Mouse (Mus musculus) forebrain, postnatal 0 days (tissue): ENCODE measurements at regions not wholly inside any gene's neighbourhood (a gene's known extent, or its start where the extent isn't known, plus 50 kb on each side); places are given as distances from the start of the nearest gene placed in this dataset.

Experiments
- ATAC-seq: fragments of 200-750 bp; cut with Nextera tagmentation; 2 replicates; pipeline ENCODE4 v1.8.0; 2017; ENCODE audit warnings: mild to moderate bottlenecking, moderate library complexity
- DNase-seq: peaks from one replicate; pipeline ENCODE4 v3.0.0-alpha.2; 2015
- H3K27ac ChIP-seq: fragments of 300-500 bp; sonication (generic); 2 replicates; pipeline ENCODE4 v1.5.1; 2014; ENCODE audit warnings: low read depth, mild to moderate bottlenecking, antibody characterized with exemption, low read length, moderate library complexity, mixed read lengths
- H3K27me3 ChIP-seq: fragments of 300-500 bp; sonication (generic); 2 replicates; pipeline ENCODE4 v1.6.1; 2014; ENCODE audit warnings: mild to moderate bottlenecking, low read length, mixed read lengths; ENCODE audit not compliant: insufficient read depth
- H3K36me3 ChIP-seq: fragments of 300-500 bp; sonication (generic); 2 replicates; pipeline ENCODE4 v1.6.1; 2014; ENCODE audit warnings: mild to moderate bottlenecking, moderate library complexity; ENCODE audit not compliant: insufficient read depth
- H3K4me1 ChIP-seq: fragments of 300-500 bp; sonication (generic); 2 replicates; pipeline ENCODE4 v1.6.1; 2014; ENCODE audit warnings: antibody characterized with exemption; ENCODE audit not compliant: insufficient read depth
- H3K4me2 ChIP-seq: fragments of 300-500 bp; sonication (generic); 2 replicates; pipeline ENCODE4 v1.6.1; 2014; ENCODE audit warnings: low read depth, mild to moderate bottlenecking, moderate library complexity
- H3K4me3 ChIP-seq: fragments of 300-500 bp; sonication (generic); 2 replicates; pipeline ENCODE4 v1.5.1; 2014; ENCODE audit warnings: low read depth, low read length, mixed read lengths
- H3K9ac ChIP-seq: fragments of 300-500 bp; sonication (generic); 2 replicates; pipeline ENCODE4 v1.6.1; 2014; ENCODE audit warnings: mild to moderate bottlenecking
- H3K9me3 ChIP-seq: fragments of 300-500 bp; sonication (generic); 2 replicates; pipeline ENCODE4 v1.6.1; 2016; ENCODE audit warnings: low read length
- CTCF ChIP-seq: sonication (generic); IDR thresholded peaks from 2 replicates; pipeline ENCODE4 v1.5.1; 2016; ENCODE audit warnings: antibody characterized with exemption, control low read depth, low read depth
- WGBS: fragments of 180-500 bp; shearing (Covaris S2); extraction: QIAGEN DNeasy Blood & Tissue Kit; methylation state at CpG from one replicate; pipeline ENCODE4 v1.1.7; 2014; 5-methylcytosine and 5-hydroxymethylcytosine counted together

DNA sequence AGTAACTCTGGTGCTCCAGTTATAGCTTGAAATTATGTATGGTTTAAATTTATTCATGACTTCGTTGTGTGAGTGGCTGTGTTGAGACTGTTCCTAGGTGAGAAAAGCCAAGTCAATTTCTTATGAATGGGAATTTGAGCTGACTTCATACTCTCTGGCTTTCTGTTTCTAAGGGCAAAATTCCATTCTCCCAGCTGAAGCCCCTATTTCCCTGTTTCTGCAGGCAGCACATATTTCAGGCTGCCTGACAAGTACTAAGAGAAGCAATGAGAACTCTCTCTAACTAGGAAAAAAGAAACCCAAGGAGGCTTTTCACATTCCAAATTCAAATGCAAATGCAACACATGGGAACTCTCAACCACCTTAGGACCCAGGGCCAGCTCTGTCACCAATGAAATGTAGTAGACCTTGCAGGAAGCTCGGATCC is 338.7 kb downstream of the Hs3st1 start:
- WGBS = 25% methylated on average over 2 of the region's 2 CpGs
- H3K27ac ChIP-seq = no peak overlapping the region
- peak; percentile 44 for DNase-seq

DNA sequence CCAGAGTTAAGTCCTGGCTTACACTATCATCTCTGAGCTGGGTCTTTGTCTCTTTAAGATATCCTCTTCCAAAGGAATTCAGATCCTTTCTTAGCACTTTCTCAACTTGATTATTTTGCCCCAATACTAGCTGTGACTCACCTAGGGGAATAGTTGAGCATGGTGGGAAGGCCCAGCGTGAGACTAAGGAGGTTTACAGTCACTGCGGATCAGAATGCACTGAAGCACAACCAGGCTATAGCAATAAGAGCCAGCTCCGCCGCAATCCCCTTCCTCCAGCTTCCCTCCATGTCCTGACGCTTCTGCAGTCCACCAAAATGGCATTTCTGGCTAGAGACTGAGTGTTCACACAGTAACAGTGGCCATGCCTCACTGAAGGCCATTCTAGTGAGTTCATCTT is 342.5 kb downstream of the Hs3st1 start:
- no peak for ATAC-seq
- Histone ChIP-seq H3K36me3 (no peaks in the 10 kb centered on the region), H3K4me3 (no peak overlapping the region), H3K27me3 (no peaks in the 10 kb centered on the region), H3K27ac (no peak overlapping the region), H3K4me2 (no peak overlapping the region), H3K4me1 (no peaks in the 10 kb centered on the region), H3K9ac (no peak overlapping the region), H3K9me3 (no peaks in the 10 kb centered on the region)
- WGBS = 59% methylated on average over 5 of the region's 5 CpGs
- DNase-seq = no peak
- TF ChIP-seq CTCF = no peak

More for the DNA sequence above, 338.7 kb downstream of the Hs3st1 start:
- Histone ChIP-seq H3K4me3 (no peak overlapping the region), H3K36me3 (no peaks in the 10 kb centered on the region), H3K4me1 (no peaks in the 10 kb centered on the region), H3K27me3 (no peaks in the 10 kb centered on the region), H3K9ac (no peak overlapping the region), H3K9me3 (no peaks in the 10 kb centered on the region), H3K4me2 (no peak overlapping the region)
- no peak for TF ChIP-seq CTCF
- ATAC-seq = peak; percentile 29; the same call in 1 of the 2 replicates

GRCm38 (mm10) chr5:39390391-39390987 is 364.8 kb downstream of the Hs3st1 start:
- no peaks in the 10 kb centered on the region for H3K27me3 ChIP-seq
- H3K27ac ChIP-seq = no peak overlapping the region
- H3K4me3 ChIP-seq = no peak overlapping the region
- H3K9me3 ChIP-seq = no peaks in the 10 kb centered on the region
- DNase-seq = no peak
- TF ChIP-seq CTCF = no peak
- H3K9ac ChIP-seq = no peak overlapping the region
- H3K36me3 ChIP-seq = no peaks in the 10 kb centered on the region
- no peak; the same call in 1 of the 2 replicates for ATAC-seq
- H3K4me1 ChIP-seq = no peaks in the 10 kb centered on the region
- H3K4me2 ChIP-seq = no peak overlapping the region

DNA sequence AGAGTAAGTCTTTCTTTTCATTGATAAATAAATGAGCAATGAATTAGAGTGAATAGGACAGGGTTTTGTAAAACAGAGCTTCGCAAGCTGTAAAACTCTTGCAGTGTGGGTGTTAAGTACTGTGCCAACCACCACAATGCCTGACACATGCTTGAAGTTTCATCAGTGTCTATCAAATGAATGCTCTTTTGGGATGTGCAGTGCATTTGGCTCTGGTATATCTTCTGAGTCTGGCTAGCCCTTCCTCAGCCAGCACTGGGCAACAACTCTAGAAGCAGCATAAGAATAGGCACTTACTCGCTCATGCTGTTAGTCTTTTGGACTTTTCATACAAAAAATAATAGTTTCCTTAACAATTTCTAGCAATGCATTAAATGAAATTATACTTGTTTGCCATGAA is 370.9 kb downstream of the Hs3st1 start:
- no peak for TF ChIP-seq CTCF
- Histone ChIP-seq H3K27me3 (no peaks in the 10 kb centered on the region), H3K36me3 (no peaks in the 10 kb centered on the region), H3K4me1 (no peaks in the 10 kb centered on the region), H3K27ac (no peak overlapping the region), H3K4me3 (no peak overlapping the region), H3K9me3 (no peaks in the 10 kb centered on the region), H3K4me2 (no peak overlapping the region), H3K9ac (no peak overlapping the region)
- DNase-seq (peak; percentile 16), ATAC-seq (peak; percentile 56; the same call in 1 of the 2 replicates)
- WGBS = 55% methylated on average over 2 of the region's 2 CpGs

DNA sequence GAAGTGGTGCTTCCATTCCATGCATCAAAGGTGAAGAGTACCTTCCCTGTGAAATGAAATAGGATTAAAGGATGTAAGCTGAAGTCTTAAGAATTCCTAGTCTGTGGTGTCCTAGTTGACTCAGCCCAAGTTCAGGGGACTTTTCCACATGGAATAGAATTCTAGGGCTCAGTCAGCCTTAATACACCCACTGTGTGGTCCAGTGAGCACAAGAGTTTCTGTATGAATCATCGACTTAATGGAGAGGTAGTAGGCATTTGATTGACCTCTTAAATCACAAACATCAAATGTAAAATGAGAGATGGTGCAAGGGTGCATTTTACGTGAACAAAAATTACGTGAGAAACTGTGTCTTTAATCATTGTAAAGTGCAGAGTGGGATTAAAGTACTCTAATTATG is 381.1 kb downstream of the Hs3st1 start:
- 89% methylated on average over 3 of the region's 3 CpGs for WGBS
- no peak for TF ChIP-seq CTCF
- ATAC-seq (no peak), DNase-seq (no peak)
- H3K9me3 ChIP-seq = no peaks in the 10 kb centered on the region
- no peaks in the 10 kb centered on the region for H3K4me1 ChIP-seq
- no peak overlapping the region for H3K27ac ChIP-seq
- no peak overlapping the region for H3K9ac ChIP-seq
- no peak overlapping the region for H3K4me2 ChIP-seq
- no peaks in the 10 kb centered on the region for H3K36me3 ChIP-seq
- no peak overlapping the region for H3K4me3 ChIP-seq
- H3K27me3 ChIP-seq = no peaks in the 10 kb centered on the region

DNA sequence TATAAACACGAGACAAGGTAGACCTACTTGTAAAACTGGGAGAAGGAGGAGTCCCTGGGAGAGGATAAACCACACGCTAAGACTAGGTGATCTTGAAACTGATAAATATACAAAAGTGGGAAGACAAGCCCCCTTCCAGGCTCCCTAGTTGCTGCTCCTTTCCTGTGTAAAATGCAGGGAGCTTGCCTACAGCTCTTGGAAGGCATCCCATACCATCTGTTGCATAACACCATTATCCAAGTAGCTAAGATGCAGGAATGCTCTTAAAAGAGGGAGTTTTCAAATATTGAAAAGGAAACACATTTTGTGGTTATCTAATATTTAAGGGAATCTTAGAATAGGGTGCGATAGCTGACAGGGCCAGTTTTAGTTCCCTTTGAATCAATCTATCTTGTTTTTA is 406.6 kb downstream of the Hs3st1 start:
- TF ChIP-seq CTCF = no peak
- Histone ChIP-seq H3K9ac (no peak overlapping the region), H3K4me2 (no peak overlapping the region), H3K27me3 (no peaks in the 10 kb centered on the region), H3K4me1 (no peaks in the 10 kb centered on the region), H3K9me3 (no peaks in the 10 kb centered on the region), H3K4me3 (no peak overlapping the region), H3K36me3 (no peaks in the 10 kb centered on the region), H3K27ac (no peak overlapping the region)
- DNase-seq = peak; percentile 75
- no peak for ATAC-seq
- WGBS = 67% methylated on average over 3 of the region's 3 CpGs

GRCm38 (mm10) chr5:39347019-39347418 is 408.3 kb downstream of the Hs3st1 start:
- no peak overlapping the region for H3K27ac ChIP-seq
- no peak overlapping the region for H3K4me3 ChIP-seq
- no peaks in the 10 kb centered on the region for H3K36me3 ChIP-seq
- H3K4me1 ChIP-seq = no peaks in the 10 kb centered on the region
- H3K9me3 ChIP-seq = no peaks in the 10 kb centered on the region
- DNase-seq (no peak), ATAC-seq (no peak)
- no peaks in the 10 kb centered on the region for H3K27me3 ChIP-seq
- no peak overlapping the region for H3K9ac ChIP-seq
- H3K4me2 ChIP-seq = no peak overlapping the region
- WGBS = 24% methylated on average over 3 of the region's 3 CpGs
- no peak for TF ChIP-seq CTCF

DNA sequence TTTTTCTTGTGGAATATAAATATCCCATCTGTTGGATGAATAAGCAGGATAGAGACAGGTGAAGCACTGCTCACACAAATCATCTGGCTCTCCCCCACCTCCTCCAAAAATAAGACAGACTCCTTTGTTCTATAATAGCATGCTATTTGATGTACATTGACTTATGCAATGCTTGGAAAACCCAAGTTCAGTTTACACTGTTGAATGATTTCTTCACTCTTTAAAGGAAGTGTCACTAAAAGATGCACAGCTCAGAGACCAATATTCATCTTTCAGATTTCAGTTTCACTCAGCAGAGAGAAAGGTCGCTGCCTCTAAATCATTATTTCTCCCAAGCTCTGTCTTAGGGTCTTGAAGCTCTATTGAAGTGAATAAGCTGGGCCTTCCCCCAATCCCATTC is 417.4 kb downstream of the Hs3st1 start:
- Histone ChIP-seq H3K9me3 (no peaks in the 10 kb centered on the region), H3K4me1 (no peaks in the 10 kb centered on the region), H3K27me3 (no peaks in the 10 kb centered on the region), H3K4me2 (no peak overlapping the region), H3K36me3 (no peaks in the 10 kb centered on the region), H3K27ac (no peak overlapping the region), H3K9ac (no peak overlapping the region), H3K4me3 (no peak overlapping the region)
- DNase-seq (no peak), ATAC-seq (no peak)
- WGBS = 91% methylated on average over 1 of the region's 1 CpGs
- TF ChIP-seq CTCF = no peak
